Comparison of ENCODE assay signal across 8 mouse cellular contexts in genomic region chr15:78916052-78916826, GRCm38 (mm10). TPM values are rescaled to one million over a fixed set of nuclear protein-coding genes. Genes with fewer than 3 reads are reported as not detected.
A peak's percentile ranks its signal among the peaks of the same experiment; 100 is the strongest.
DNase-seq lines count a peak whose midpoint lies in the region; ATAC-seq and TF ChIP-seq lines count a peak whose summit lies in the region.

No protein-coding gene starts in this region.

- peaks cover 22% of the 10 kb centered on the region for H3K36me3 ChIP-seq in heart, embryonic 12.5 days
- H3K36me3 ChIP-seq in C2C12 (ENCODE audit: control insufficient read depth, insufficient read depth), result peaks cover 19% of the 10 kb centered on the region
- no peaks in the 10 kb centered on the region for H3K36me3 ChIP-seq in embryonic facial prominence, embryonic 11.5 days (replicated peaks; ENCODE audit: control insufficient read depth, insufficient read depth, low read depth, low read length)
- H3K36me3 ChIP-seq in limb, embryonic 12.5 days, result peaks cover 41% of the 10 kb centered on the region
- no peaks in the 10 kb centered on the region for H3K36me3 ChIP-seq in stomach, embryonic 16.5 days (ENCODE audit: control insufficient read depth, insufficient read depth, low read length)

- H3K4me1 ChIP-seq in heart, embryonic 12.5 days (replicated peaks), result peaks cover 33% of the 10 kb centered on the region
- H3K4me1 ChIP-seq in embryonic facial prominence, embryonic 11.5 days (ENCODE audit: control insufficient read depth, insufficient read depth, low read length), result peaks cover 11% of the 10 kb centered on the region
- peaks cover 24% of the 10 kb centered on the region for H3K4me1 ChIP-seq in limb, embryonic 12.5 days (replicated peaks)
- peaks cover 22% of the 10 kb centered on the region for H3K4me1 ChIP-seq in stomach, embryonic 16.5 days (ENCODE audit: control insufficient read depth, insufficient read depth, low read length)

- H3K9ac ChIP-seq in heart, embryonic 12.5 days, result peak overlapping the region; percentile 53
- H3K9ac ChIP-seq in embryonic facial prominence, embryonic 11.5 days (replicated peaks; ENCODE audit: low read length), result peak overlapping the region; percentile 45
- peak overlapping the region; percentile 49 for H3K9ac ChIP-seq in limb, embryonic 12.5 days (replicated peaks)
- H3K9ac ChIP-seq in stomach, embryonic 16.5 days (ENCODE audit: low read length), result peak overlapping the region; percentile 44

- H3K4me3 ChIP-seq in heart, embryonic 12.5 days, result peak overlapping the region; percentile 65
- no peak overlapping the region for H3K4me3 ChIP-seq in C2C12 (ENCODE audit: insufficient read depth, poor library complexity, severe bottlenecking)
- H3K4me3 ChIP-seq in embryonic facial prominence, embryonic 11.5 days (ENCODE audit: low read depth, low read length), result peak overlapping the region; percentile 22; the same call in 1 of the 2 replicates
- H3K4me3 ChIP-seq in limb, embryonic 12.5 days (replicated peaks), result peak overlapping the region; percentile 85
- peak overlapping the region; percentile 26 for H3K4me3 ChIP-seq in stomach, embryonic 16.5 days (replicated peaks; ENCODE audit: low read length)

- peak overlapping the region; percentile 94 for H3K4me2 ChIP-seq in heart, embryonic 12.5 days
- H3K4me2 ChIP-seq in embryonic facial prominence, embryonic 11.5 days (ENCODE audit: low read depth, low read length), result peak overlapping the region; percentile 94
- H3K4me2 ChIP-seq in limb, embryonic 12.5 days, result peak overlapping the region; percentile 92
- peak overlapping the region; percentile 100 for H3K4me2 ChIP-seq in stomach, embryonic 16.5 days (ENCODE audit: low read depth, low read length)

- H3K27me3 ChIP-seq in heart, embryonic 12.5 days (replicated peaks), result no peaks in the 10 kb centered on the region
- no peaks in the 10 kb centered on the region for H3K27me3 ChIP-seq in C2C12 (ENCODE audit: control insufficient read depth, insufficient read depth, insufficient read length)
- H3K27me3 ChIP-seq in embryonic facial prominence, embryonic 11.5 days (ENCODE audit: control insufficient read depth, insufficient read depth, low read length), result no peaks in the 10 kb centered on the region
- H3K27me3 ChIP-seq in limb, embryonic 12.5 days, result no peaks in the 10 kb centered on the region
- no peaks in the 10 kb centered on the region; the same call in 1 of the 2 replicates for H3K27me3 ChIP-seq in stomach, embryonic 16.5 days (ENCODE audit: control insufficient read depth, insufficient read depth, low read length)

- WGBS in heart, embryonic 12.5 days, result 65% methylated on average over 12 of the region's 12 CpGs
- WGBS in embryonic facial prominence, embryonic 11.5 days, result 72% methylated on average over 12 of the region's 12 CpGs
- WGBS in limb, embryonic 12.5 days, result 60% methylated on average over 12 of the region's 12 CpGs
- WGBS in stomach, embryonic 16.5 days, result 69% methylated on average over 12 of the region's 12 CpGs

- H3K79me3 ChIP-seq in C2C12 (ENCODE audit: low read depth), result peaks cover 10% of the 10 kb centered on the region

- no peak for ATAC-seq in heart, embryonic 12.5 days (ENCODE audit: insufficient number of reproducible peaks, low FRiP score)
- no peak for ATAC-seq in embryonic facial prominence, embryonic 11.5 days (replicated peaks; ENCODE audit: insufficient number of reproducible peaks, low FRiP score, low TSS enrichment, low read depth)
- no peak for ATAC-seq in limb, embryonic 12.5 days (ENCODE audit: insufficient number of reproducible peaks, insufficient read depth, low FRiP score, low TSS enrichment, low read depth)
- ATAC-seq in stomach, embryonic 16.5 days (ENCODE audit: insufficient read depth, low FRiP score), result no peak

- H3K79me2 ChIP-seq in C2C12 (ENCODE audit: control insufficient read depth, insufficient read depth), result peaks cover 37% of the 10 kb centered on the region

- H3K9me3 ChIP-seq in heart, embryonic 12.5 days (replicated peaks), result no peaks in the 10 kb centered on the region
- H3K9me3 ChIP-seq in embryonic facial prominence, embryonic 11.5 days (replicated peaks; ENCODE audit: control insufficient read depth, low read length), result no peaks in the 10 kb centered on the region
- H3K9me3 ChIP-seq in limb, embryonic 12.5 days, result no peaks in the 10 kb centered on the region
- no peaks in the 10 kb centered on the region for H3K9me3 ChIP-seq in stomach, embryonic 16.5 days (replicated peaks; ENCODE audit: control insufficient read depth, low read length)

- no peak overlapping the region for H3K27ac ChIP-seq in heart, embryonic 12.5 days (ENCODE audit: poor library complexity, severe bottlenecking)
- no peak overlapping the region for H3K27ac ChIP-seq in embryonic facial prominence, embryonic 11.5 days (replicated peaks; ENCODE audit: low read depth, low read length)
- no peak overlapping the region for H3K27ac ChIP-seq in limb, embryonic 12.5 days
- no peak overlapping the region for H3K27ac ChIP-seq in stomach, embryonic 16.5 days (ENCODE audit: low read length)

- peak overlapping the region; percentile 42 for H3ac ChIP-seq in C2C12 (ENCODE audit: control insufficient read depth, insufficient read length, low read depth)

- TF ChIP-seq CTCF in C2C12 (IDR thresholded peaks at IDR 0.05; ENCODE audit: control insufficient read depth, insufficient read depth, insufficient read length), result no peak

- DNase-seq in heart, adult 9 months (ENCODE audit: low spot score in 2 of 2), result no peak
- no peak for DNase-seq in embryonic facial prominence, embryonic 11.5 days (ENCODE audit: low spot score)
- no peak for DNase-seq in layer of hippocampus, postnatal 14 days (ENCODE audit: low spot score in 2 of 2)
- DNase-seq in lung, postnatal 14 days, result no peak

TF ChIP-seq in C2C12, 6 proteins besides CTCF, POLR2A, EP300 and RAD21:
- TF ChIP-seq CEBPB (IDR thresholded peaks at IDR 0.05; ENCODE audit: low read depth) (no peak), USF1 (IDR thresholded peaks at IDR 0.05; ENCODE audit: low read depth) (no peak), MYOD1 (IDR thresholded peaks at IDR 0.05; ENCODE audit: control insufficient read depth, insufficient read length, low read depth) (no peak), MAX (IDR thresholded peaks at IDR 0.05) (no peak), MYOG (IDR thresholded peaks at IDR 0.05; ENCODE audit: control insufficient read depth, extremely low read depth, insufficient read length) (no peak), FOSL1 (IDR thresholded peaks at IDR 0.05; ENCODE audit: insufficient read depth, low read length, poor library complexity, severe bottlenecking) (no peak)

RNA-seq across cellular contexts. Expression of gene Pdxp, which starts 2.5 kb away (rescaled TPM):
- polyA plus RNA-seq in heart, embryonic 12.5 days (2016; fragmentation: Nextera tagmentation; extraction: Ambion mirVana), result 33.4 and 34.2 TPM in 2 replicates
- 25.1 TPM for polyA plus RNA-seq in C2C12 (2012; fragmentation: generic; extraction: Trizol)
- polyA plus RNA-seq in embryonic facial prominence, embryonic 11.5 days (2014; fragmentation: Nextera tagmentation; extraction: Ambion mirVana), result 32.9 and 35.7 TPM in 2 replicates
- polyA plus RNA-seq in limb, embryonic 12.5 days (2016; fragmentation: Nextera tagmentation; extraction: Ambion mirVana), result 36.5 and 36.8 TPM in 2 replicates
- polyA plus RNA-seq in stomach, embryonic 16.5 days (2015; fragmentation: Nextera tagmentation; extraction: Ambion mirVana), result 5.1 and 5.9 TPM in 2 replicates
- 100 to 1,000 TPM; 141 to 146 TPM for total RNA-seq in layer of hippocampus, postnatal 14 days (2021)

RNA-seq across cellular contexts. Expression of gene Lgals1, which starts 10.3 kb away (rescaled TPM):
- polyA plus RNA-seq in heart, embryonic 12.5 days (2016; fragmentation: Nextera tagmentation; extraction: Ambion mirVana), result 667 and 690 TPM in 2 replicates
- polyA plus RNA-seq in C2C12 (2012; fragmentation: generic; extraction: Trizol), result 18,755 TPM
- polyA plus RNA-seq in embryonic facial prominence, embryonic 11.5 days (2014; fragmentation: Nextera tagmentation; extraction: Ambion mirVana), result 547 and 598 TPM in 2 replicates
- polyA plus RNA-seq in limb, embryonic 12.5 days (2016; fragmentation: Nextera tagmentation; extraction: Ambion mirVana), result 922 and 966 TPM in 2 replicates
- polyA plus RNA-seq in stomach, embryonic 16.5 days (2015; fragmentation: Nextera tagmentation; extraction: Ambion mirVana), result 1,528 and 1,531 TPM in 2 replicates
- total RNA-seq in layer of hippocampus, postnatal 14 days (2021), result 10 to 100 TPM; 15.3 to 27.0 TPM

RNA-seq across cellular contexts. Expression of gene Sh3bp1, which starts 16.7 kb away (rescaled TPM):
- polyA plus RNA-seq in heart, embryonic 12.5 days (2016; fragmentation: Nextera tagmentation; extraction: Ambion mirVana), result 26.2 and 26.8 TPM in 2 replicates
- polyA plus RNA-seq in C2C12 (2012; fragmentation: generic; extraction: Trizol), result 23.4 TPM
- 25.2 and 29.7 TPM in 2 replicates for polyA plus RNA-seq in embryonic facial prominence, embryonic 11.5 days (2014; fragmentation: Nextera tagmentation; extraction: Ambion mirVana)
- polyA plus RNA-seq in limb, embryonic 12.5 days (2016; fragmentation: Nextera tagmentation; extraction: Ambion mirVana), result 37.0 and 40.3 TPM in 2 replicates
- 42.1 and 44.5 TPM in 2 replicates for polyA plus RNA-seq in stomach, embryonic 16.5 days (2015; fragmentation: Nextera tagmentation; extraction: Ambion mirVana)
- 10 to 100 TPM; 16.1 to 16.8 TPM for total RNA-seq in layer of hippocampus, postnatal 14 days (2021)

RNA-seq across cellular contexts. Expression of gene Gm49510, which starts 16.8 kb away (rescaled TPM):
- 0.15 and 0.47 TPM in 2 replicates for polyA plus RNA-seq in heart, embryonic 12.5 days (2016; fragmentation: Nextera tagmentation; extraction: Ambion mirVana)
- polyA plus RNA-seq in C2C12 (2012; fragmentation: generic; extraction: Trizol), result 0.07 TPM
- polyA plus RNA-seq in embryonic facial prominence, embryonic 11.5 days (2014; fragmentation: Nextera tagmentation; extraction: Ambion mirVana), result 0.17 and 0.58 TPM in 2 replicates
- polyA plus RNA-seq in limb, embryonic 12.5 days (2016; fragmentation: Nextera tagmentation; extraction: Ambion mirVana), result 0.16 and 0.41 TPM in 2 replicates
- 0.32 and 0.46 TPM in 2 replicates for polyA plus RNA-seq in stomach, embryonic 16.5 days (2015; fragmentation: Nextera tagmentation; extraction: Ambion mirVana)
- total RNA-seq in layer of hippocampus, postnatal 14 days (2021), result under 1 TPM in 1 of 2 experiments, not detected in 1; 0.25 TPM

RNA-seq across cellular contexts. Expression of gene Nol12, which starts 18.5 kb away (rescaled TPM):
- polyA plus RNA-seq in heart, embryonic 12.5 days (2016; fragmentation: Nextera tagmentation; extraction: Ambion mirVana), result 37.9 and 39.9 TPM in 2 replicates
- 108 TPM for polyA plus RNA-seq in C2C12 (2012; fragmentation: generic; extraction: Trizol)
- 56.7 and 58.8 TPM in 2 replicates for polyA plus RNA-seq in embryonic facial prominence, embryonic 11.5 days (2014; fragmentation: Nextera tagmentation; extraction: Ambion mirVana)
- polyA plus RNA-seq in limb, embryonic 12.5 days (2016; fragmentation: Nextera tagmentation; extraction: Ambion mirVana), result 61.1 and 61.6 TPM in 2 replicates
- polyA plus RNA-seq in stomach, embryonic 16.5 days (2015; fragmentation: Nextera tagmentation; extraction: Ambion mirVana), result 45.6 and 46.9 TPM in 2 replicates
- 10 to 100 TPM; 35.9 to 36.1 TPM for total RNA-seq in layer of hippocampus, postnatal 14 days (2021)

Comparison
In these comparisons a context has a peak if more than half of its experiments do, and no peak if none do; other contexts are left out.
1. RNA of gene Lgals1, which starts 10.3 kb away (polyA plus RNA-seq): 18,755 TPM in C2C12 (single experiment); 1,528 to 1,531 TPM in stomach, embryonic 16.5 days, 922 to 966 TPM in limb, embryonic 12.5 days, 667 to 690 TPM in heart, embryonic 12.5 days and 547 to 598 TPM in embryonic facial prominence, embryonic 11.5 days; every median in the first group is over 10 times any median in the second.
2. Peak in every context shown above with its lines, with median percentiles within 50 percentile points of each other: H3K4me2 ChIP-seq and H3K9ac ChIP-seq.